Mouse (Mus musculus): ENCODE measurements at regions not wholly inside any gene's neighbourhood (a gene's known extent, or its start where the extent isn't known, plus 50 kb on each side); places are given as distances from the start of the nearest gene placed in this dataset.

- intact Hi-C loops (cut with DNase I), result loop anchor here (10.0 kb wide), 1 partner anchor 153 kb away; the partner anchor contains the start of gene En1
Measured at GRCm38 (mm10) chr1:120758172-120758571, 156.0 kb downstream of the En1 start.

GRCm38 (mm10) chr1:120758762-120759161 is 156.5 kb downstream of the En1 start:
- intact Hi-C loops (cut with DNase I), result loop anchor here (10.0 kb wide), 1 partner anchor 154 kb away; the partner anchor contains the start of gene En1
- DNase-seq (ENCODE audit: low spot score), result no peak

More at GRCm38 (mm10) chr1:120758172-120758571, 156.0 kb downstream of the En1 start:
- peak; percentile 64 for DNase-seq (ENCODE audit: low spot score)

- no peak for DNase-seq (ENCODE audit: low spot score)
- intact Hi-C loops (cut with DNase I), result loop anchor here (10.0 kb wide), 1 partner anchor 155 kb away; the partner anchor contains the start of gene En1
Measured at GRCm38 (mm10) chr1:120759380-120759779, 157.2 kb downstream of the En1 start.

GRCm38 (mm10) chr1:120761364-120761763 is 159.1 kb downstream of the En1 start:
- DNase-seq (ENCODE audit: low spot score), result no peak
- intact Hi-C loops (cut with DNase I), result loop anchor here (10.0 kb wide), 1 partner anchor 163 kb away; no protein-coding TSS in a partner anchor

GRCm38 (mm10) chr1:120762498-120762897 is 160.3 kb downstream of the En1 start:
- intact Hi-C loops (cut with DNase I), result loop anchor here (10.0 kb wide), 1 partner anchor 162 kb away; no protein-coding TSS in a partner anchor
- DNase-seq (ENCODE audit: low spot score), result no peak

GRCm38 (mm10) chr1:120762921-120763595 is 160.8 kb downstream of the En1 start:
- no peak for DNase-seq (ENCODE audit: low spot score)
- intact Hi-C loops (cut with DNase I), result loop anchor here (10.0 kb wide), 1 partner anchor 162 kb away; no protein-coding TSS in a partner anchor

- DNase-seq (ENCODE audit: low spot score), result no peak
- intact Hi-C loops (cut with DNase I), result loop anchor here (10.0 kb wide), 1 partner anchor 158 kb away; no protein-coding TSS in a partner anchor
Measured at GRCm38 (mm10) chr1:120767054-120767453, 164.8 kb downstream of the En1 start.

- intact Hi-C loops (cut with DNase I), result no loop called here
- no peak for DNase-seq (ENCODE audit: low spot score)
Measured at GRCm38 (mm10) chr1:120771269-120771668, 169.1 kb downstream of the En1 start.

GRCm38 (mm10) chr1:120776906-120777305 is 174.7 kb downstream of the En1 start:
- intact Hi-C loops (cut with DNase I), result no loop called here
- DNase-seq (ENCODE audit: low spot score), result no peak

- no peak for DNase-seq (ENCODE audit: low spot score)
- intact Hi-C loops (cut with DNase I), result no loop called here
Measured at GRCm38 (mm10) chr1:120777468-120777867, 175.2 kb downstream of the En1 start.

GRCm38 (mm10) chr1:120795245-120795644 is 193.0 kb downstream of the En1 start:
- intact Hi-C loops (cut with DNase I), result no loop called here
- no peak for DNase-seq (ENCODE audit: low spot score)

GRCm38 (mm10) chr1:120801248-120801979 is 199.2 kb downstream of the En1 start:
- intact Hi-C loops (cut with DNase I), result no loop called here
- DNase-seq (ENCODE audit: low spot score), result no peak

GRCm38 (mm10) chr1:120801980-120802364 is 199.8 kb downstream of the En1 start:
- intact Hi-C loops (cut with DNase I), result no loop called here
- no peak for DNase-seq (ENCODE audit: low spot score)

- intact Hi-C loops (cut with DNase I), result no loop called here
Measured at GRCm38 (mm10) chr1:120814441-120814840, 212.2 kb downstream of the En1 start.

GRCm38 (mm10) chr1:120816237-120816820 is 214.1 kb downstream of the En1 start:
- intact Hi-C loops (cut with DNase I), result no loop called here
- no peak for DNase-seq (ENCODE audit: low spot score)

More at GRCm38 (mm10) chr1:120814441-120814840, 212.2 kb downstream of the En1 start:
- DNase-seq (ENCODE audit: low spot score), result no peak

GRCm38 (mm10) chr1:120817563-120817962 is 215.3 kb downstream of the En1 start:
- intact Hi-C loops (cut with DNase I), result no loop called here
- DNase-seq (ENCODE audit: low spot score), result no peak

- intact Hi-C loops (cut with DNase I), result no loop called here
- DNase-seq (ENCODE audit: low spot score), result no peak
Measured at GRCm38 (mm10) chr1:120831975-120832374, 229.8 kb downstream of the En1 start.

- no peak for DNase-seq (ENCODE audit: low spot score)
- intact Hi-C loops (cut with DNase I), result no loop called here
Measured at GRCm38 (mm10) chr1:120842596-120842995, 240.4 kb downstream of the En1 start.

- intact Hi-C loops (cut with DNase I), result no loop called here
- DNase-seq (ENCODE audit: low spot score), result no peak
Measured at GRCm38 (mm10) chr1:120846146-120846545, 243.9 kb downstream of the En1 start.

GRCm38 (mm10) chr1:120851860-120852503 is 249.8 kb downstream of the En1 start:
- intact Hi-C loops (cut with DNase I), result no loop called here
- DNase-seq (ENCODE audit: low spot score), result no peak
